Mouse (Mus musculus) forebrain, embryonic 15.5 days (tissue): ENCODE measurements around the gene Gm5868. TPM values are rescaled to one million over a fixed set of nuclear protein-coding genes. Genes with fewer than 3 reads are reported as not detected.
"Not testable (repeated sequence)": the region's sequence is repeated elsewhere in the genome, so short reads cannot be mapped to it uniquely, and the experiment has no call there.

Experiments
- ATAC-seq: fragments of 200-750 bp; cut with Nextera tagmentation; replicated peaks from 2 replicates; pipeline ENCODE4 v1.8.0; 2017; ENCODE audit warnings: mild to moderate bottlenecking, moderate TSS enrichment, moderate library complexity
- H3K27ac ChIP-seq: fragments of 300-500 bp; sonication (generic); replicated peaks from 2 replicates; pipeline ENCODE4 v1.5.1; 2015; ENCODE audit warnings: mild to moderate bottlenecking, inconsistent platforms
- H3K27me3 ChIP-seq: fragments of 300-500 bp; sonication (generic); 2 replicates; pipeline ENCODE4 v1.6.1; 2015; ENCODE audit warnings: inconsistent platforms
- H3K36me3 ChIP-seq: fragments of 300-500 bp; sonication (generic); 2 replicates; pipeline ENCODE4 v1.6.1; 2015; ENCODE audit warnings: mild to moderate bottlenecking, inconsistent platforms
- H3K4me1 ChIP-seq: fragments of 300-500 bp; sonication (generic); 2 replicates; pipeline ENCODE4 v1.6.1; 2015; ENCODE audit warnings: inconsistent platforms
- H3K4me2 ChIP-seq: fragments of 300-500 bp; sonication (generic); replicated peaks from 2 replicates; pipeline ENCODE4 v1.6.1; 2015; ENCODE audit warnings: mild to moderate bottlenecking, inconsistent platforms
- H3K4me3 ChIP-seq: fragments of 300-500 bp; sonication (generic); 2 replicates; pipeline ENCODE4 v1.5.1; 2015; ENCODE audit warnings: mild to moderate bottlenecking, inconsistent platforms
- H3K9ac ChIP-seq: fragments of 300-500 bp; sonication (generic); replicated peaks from 2 replicates; pipeline ENCODE4 v1.6.1; 2015; ENCODE audit warnings: mild to moderate bottlenecking, inconsistent platforms
- H3K9me3 ChIP-seq: fragments of 300-500 bp; sonication (generic); 2 replicates; pipeline ENCODE4 v1.6.1; 2016; ENCODE audit warnings: inconsistent platforms
- WGBS: fragments of 180-500 bp; shearing (Covaris S2); methylation state at CpG from one replicate; pipeline ENCODE4 v1.1.7; 2015; ENCODE audit warnings: mixed read lengths; 5-methylcytosine and 5-hydroxymethylcytosine counted together
- polyA plus RNA-seq: library from polyadenylated mRNA; unstranded; fragments of >200 nt; fragmentation: Nextera tagmentation; extraction: Ambion mirVana; gene quantifications from 2 replicates; pipeline ENCODE4 v1.2.1, GENCODE M21; 2015

The Gm5868 gene
- polyA plus RNA-seq: 2.3 and 2.5 TPM in 2 replicates

DNA sequence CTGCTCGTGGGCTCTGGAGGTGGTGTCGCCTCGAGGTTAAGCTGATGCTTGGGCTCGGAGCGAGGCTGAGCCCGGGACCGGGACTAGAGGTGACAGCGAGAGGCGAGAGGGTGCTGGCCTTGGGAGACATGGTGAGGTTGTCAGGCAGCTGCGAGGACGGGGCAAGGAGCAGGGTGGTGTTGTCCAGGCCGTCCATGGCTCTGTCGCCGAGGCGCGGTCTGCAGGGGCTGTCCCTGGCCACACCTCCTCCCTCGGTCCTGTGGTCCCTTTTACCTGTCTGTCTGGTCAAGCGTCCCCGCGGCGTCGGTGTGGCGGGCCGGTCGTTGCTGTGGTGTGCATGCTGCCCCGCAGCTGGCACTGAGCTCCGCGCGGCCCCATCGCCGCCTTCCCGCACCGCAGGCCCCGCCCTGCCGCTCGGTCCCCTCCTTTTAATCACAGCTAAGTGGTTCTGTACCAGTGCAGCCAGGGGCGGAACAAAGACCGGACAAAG, at the start of gene Gm5868:
Gene Gm5868 (minus strand): TSS at position 360 of the 490 bp plus-strand sequence.
- peak; percentile 90 for ATAC-seq
- Histone ChIP-seq H3K27me3 (no peaks in the 10 kb centered on the region), H3K36me3 (no peaks in the 10 kb centered on the region), H3K4me2 (peak within 1 kb of the TSS; percentile 68), H3K4me3 (peak within 1 kb of the TSS; percentile 39), H3K27ac (no peak within 1 kb of the TSS), H3K4me1 (peaks cover 8% of the 10 kb centered on the region), H3K9ac (peak within 1 kb of the TSS; percentile 27), H3K9me3 (no peaks in the 10 kb centered on the region)
- 3% methylated on average over 38 of the region's 38 CpGs for whole genome bisulfite sequencing

DNA sequence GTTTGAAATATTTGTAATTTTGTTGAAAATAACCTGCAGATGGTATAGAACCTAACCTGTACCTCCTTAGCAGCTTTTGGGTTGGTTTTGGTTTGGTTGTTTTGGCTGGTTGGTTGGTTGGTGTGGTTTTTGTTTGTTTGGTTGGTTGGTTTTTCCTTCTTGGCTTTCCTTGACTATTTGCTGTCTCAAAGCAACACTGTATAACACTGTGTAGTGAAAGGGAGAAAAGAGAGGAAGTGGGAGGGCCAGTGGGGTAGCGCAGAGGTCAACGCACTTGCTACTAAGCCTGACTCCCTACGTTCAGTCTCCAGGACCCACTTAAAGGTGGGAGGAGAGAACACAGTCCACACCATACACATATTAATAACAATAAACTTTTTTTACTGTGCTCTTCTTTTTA, 49.2 kb upstream of the Gm5868 start:
- no peaks in the 10 kb centered on the region for H3K27me3 ChIP-seq
- ATAC-seq: no peak
- no peak overlapping the region for H3K4me3 ChIP-seq
- H3K9ac ChIP-seq: no peak overlapping the region
- H3K9me3 ChIP-seq: no peaks in the 10 kb centered on the region
- H3K27ac ChIP-seq: no peak overlapping the region
- no peaks in the 10 kb centered on the region for H3K4me1 ChIP-seq
- 89% methylated on average over 3 of the region's 3 CpGs for WGBS
- no peak overlapping the region for H3K4me2 ChIP-seq
- H3K36me3 ChIP-seq: no peaks in the 10 kb centered on the region

DNA sequence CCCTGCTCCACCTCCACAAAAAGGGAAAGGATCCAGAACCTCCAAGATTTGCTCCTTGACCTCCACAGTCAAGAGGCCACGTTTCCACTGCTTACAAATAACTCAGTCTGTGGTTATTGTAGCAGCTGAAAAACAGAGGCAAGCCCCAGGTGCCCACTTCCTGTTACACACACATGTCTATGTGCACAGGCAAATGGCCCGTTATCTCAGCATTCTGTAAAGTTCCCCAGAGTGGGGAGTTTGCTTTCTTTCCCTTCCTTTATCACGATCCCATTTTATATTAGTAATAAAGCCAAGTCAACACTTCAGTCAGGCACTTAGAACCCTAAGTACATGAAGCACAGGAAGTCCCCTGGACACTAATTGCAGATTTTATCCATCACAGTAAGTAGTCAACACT, 48.8 kb upstream of the Gm5868 start:
- WGBS: 76% methylated on average over 3 of the region's 3 CpGs
- no peak overlapping the region for H3K27ac ChIP-seq

DNA sequence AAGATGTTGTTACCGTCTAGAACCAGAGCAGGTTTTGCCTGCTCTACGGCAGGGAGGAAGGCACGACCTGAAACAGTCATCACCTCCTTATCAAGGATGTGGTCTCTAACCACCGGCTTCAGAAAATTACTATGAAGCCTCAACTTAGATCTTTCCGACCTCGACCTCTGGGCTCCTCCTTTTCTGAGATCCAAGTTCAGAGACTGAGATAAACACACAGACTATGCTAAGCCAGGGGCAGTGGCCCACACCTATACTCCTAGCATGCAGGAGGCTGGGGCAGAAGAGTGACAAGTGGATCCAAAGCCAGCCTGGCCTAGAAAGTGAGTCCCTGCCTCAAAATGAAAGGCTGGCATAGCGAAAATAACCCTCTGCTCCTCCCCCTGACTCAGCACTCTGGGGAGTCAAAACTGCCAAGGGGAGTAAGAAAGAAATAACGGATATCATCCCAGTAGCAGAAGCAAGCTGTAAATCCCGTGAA, 47.5 kb upstream of the Gm5868 start:
- H3K9me3 ChIP-seq: no peaks in the 10 kb centered on the region
- no peak for ATAC-seq
- no peaks in the 10 kb centered on the region for H3K27me3 ChIP-seq
- no peak overlapping the region for H3K4me3 ChIP-seq
- no peak overlapping the region for H3K4me2 ChIP-seq
- 85% methylated on average over 9 of the region's 9 CpGs for WGBS
- H3K27ac ChIP-seq: no peak overlapping the region
- no peaks in the 10 kb centered on the region for H3K36me3 ChIP-seq
- no peak overlapping the region for H3K9ac ChIP-seq
- H3K4me1 ChIP-seq: no peaks in the 10 kb centered on the region

More for the DNA sequence above, 48.8 kb upstream of the Gm5868 start:
- H3K9ac ChIP-seq: no peak overlapping the region
- H3K4me3 ChIP-seq: no peak overlapping the region
- no peaks in the 10 kb centered on the region for H3K36me3 ChIP-seq
- ATAC-seq: no peak
- H3K4me2 ChIP-seq: no peak overlapping the region
- no peaks in the 10 kb centered on the region for H3K27me3 ChIP-seq
- no peaks in the 10 kb centered on the region for H3K4me1 ChIP-seq
- no peaks in the 10 kb centered on the region for H3K9me3 ChIP-seq

DNA sequence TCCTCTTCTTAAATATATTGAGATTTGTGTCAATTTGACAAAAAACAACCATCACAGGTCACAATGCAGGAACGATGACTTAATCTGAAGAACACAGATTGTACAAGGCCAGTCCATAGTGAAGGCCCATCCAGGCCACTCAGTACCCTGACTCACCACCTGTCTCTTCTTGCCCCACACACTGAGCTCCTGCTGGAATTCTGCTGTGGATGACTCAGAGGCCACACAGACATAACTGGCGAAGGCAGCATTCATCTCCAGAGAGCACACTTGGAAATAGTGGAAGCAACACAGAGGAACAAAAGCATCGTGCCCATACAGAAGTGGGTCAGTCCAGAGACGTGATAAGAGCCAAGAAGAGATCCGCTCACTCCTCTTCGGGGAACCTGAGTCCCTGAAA, 42.7 kb upstream of the Gm5868 start:
- Histone ChIP-seq H3K4me2 (no peak overlapping the region), H3K4me3 (no peak overlapping the region), H3K36me3 (no peaks in the 10 kb centered on the region), H3K9ac (no peak overlapping the region), H3K27ac (no peak overlapping the region), H3K9me3 (no peaks in the 10 kb centered on the region), H3K4me1 (no peaks in the 10 kb centered on the region), H3K27me3 (no peaks in the 10 kb centered on the region)
- no peak for ATAC-seq
- 92% methylated on average over 6 of the region's 6 CpGs for WGBS

DNA sequence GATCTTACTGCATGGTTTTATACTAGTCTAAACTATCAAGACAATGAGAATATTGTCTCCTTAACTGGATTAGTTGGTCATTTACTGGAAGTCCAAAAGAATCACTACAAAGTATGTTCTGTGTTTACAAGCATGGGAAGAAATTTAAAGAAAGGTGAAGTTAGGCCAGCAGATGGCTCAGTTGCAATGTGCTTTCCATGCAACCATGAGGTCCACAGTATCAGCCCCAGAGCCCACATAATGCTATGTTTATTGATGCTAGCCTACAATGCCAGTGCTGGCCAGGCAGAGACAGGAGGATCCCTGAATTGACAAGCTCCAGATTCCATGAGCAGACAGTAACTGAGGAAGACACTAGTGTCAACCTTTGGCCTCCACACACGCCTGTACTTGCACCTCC, 33.7 kb upstream of the Gm5868 start:
- Histone ChIP-seq H3K9ac (no peak overlapping the region), H3K27me3 (no peaks in the 10 kb centered on the region), H3K4me2 (no peak overlapping the region), H3K4me3 (no peak overlapping the region), H3K9me3 (no peaks in the 10 kb centered on the region), H3K36me3 (no peaks in the 10 kb centered on the region), H3K4me1 (no peaks in the 10 kb centered on the region), H3K27ac (no peak overlapping the region)
- no peak for ATAC-seq
- WGBS: 90% methylated on average over 1 of the region's 1 CpGs

DNA sequence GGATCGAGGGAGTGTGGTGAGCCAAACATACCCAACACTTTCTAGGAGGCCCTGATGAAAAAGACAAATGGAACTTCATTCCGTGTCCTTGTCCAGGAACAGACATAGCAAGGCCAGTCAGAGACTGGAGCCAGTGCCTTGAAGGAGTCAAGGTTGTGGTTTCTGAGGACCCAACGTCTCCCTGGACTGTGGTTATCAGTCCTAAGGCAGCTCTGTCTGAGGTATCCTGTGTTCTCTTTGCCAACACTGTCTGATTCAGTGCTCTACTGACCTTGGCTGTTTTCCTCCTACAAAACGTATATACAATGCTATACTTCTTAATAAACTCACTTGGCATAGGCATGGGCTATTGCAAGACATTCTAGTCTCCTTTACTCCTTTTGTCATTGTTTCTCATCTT, 30.1 kb upstream of the Gm5868 start:
- H3K27me3 ChIP-seq: no peaks in the 10 kb centered on the region
- H3K4me3 ChIP-seq: no peak overlapping the region
- H3K36me3 ChIP-seq: no peaks in the 10 kb centered on the region
- ATAC-seq: no peak
- H3K9me3 ChIP-seq: no peaks in the 10 kb centered on the region
- no peak overlapping the region for H3K4me2 ChIP-seq
- H3K4me1 ChIP-seq: no peaks in the 10 kb centered on the region
- H3K9ac ChIP-seq: no peak overlapping the region
- 89% methylated on average over 4 of the region's 4 CpGs for WGBS
- H3K27ac ChIP-seq: no peak overlapping the region

DNA sequence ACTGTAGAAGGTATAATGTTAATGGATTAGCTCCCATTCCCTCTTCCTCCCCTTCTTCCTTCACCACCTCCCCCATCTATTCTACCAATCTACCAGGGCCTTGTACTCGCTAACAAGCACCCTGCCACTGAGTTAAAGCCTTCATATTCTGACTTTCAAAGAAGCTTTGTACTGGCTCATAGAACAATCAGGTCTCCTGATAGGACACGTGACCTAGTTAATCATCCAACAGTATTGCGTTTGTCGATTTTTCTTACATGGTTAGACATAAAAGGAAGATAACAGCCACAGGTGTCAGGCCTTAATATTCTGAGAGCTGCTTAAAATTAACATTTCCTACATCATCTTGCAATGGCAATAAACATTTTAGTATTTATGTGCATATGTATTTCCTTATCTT, 15.8 kb upstream of the Gm5868 start:
- 87% methylated on average over 4 of the region's 4 CpGs for WGBS
- no peak for ATAC-seq

DNA sequence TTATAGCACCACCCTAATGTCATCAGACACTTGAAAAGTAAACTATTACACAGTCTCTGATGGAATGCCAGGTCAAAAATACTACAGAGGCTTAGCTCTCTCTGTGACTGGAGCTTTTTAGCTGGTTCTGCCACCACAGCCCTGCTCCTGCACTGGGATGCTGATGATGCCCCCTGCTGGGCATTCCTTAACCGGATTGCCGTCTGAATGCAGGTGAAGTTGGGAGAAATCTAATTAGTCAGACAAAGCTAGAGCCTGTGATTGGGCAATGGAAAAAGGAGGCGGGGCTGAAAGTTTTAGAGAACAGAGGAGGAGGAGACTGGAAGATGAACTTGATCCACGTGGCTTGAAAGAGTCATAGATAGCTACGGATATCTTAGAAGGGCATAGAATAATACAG, 13.7 kb upstream of the Gm5868 start:
- H3K4me1 ChIP-seq: no peaks in the 10 kb centered on the region
- no peak overlapping the region for H3K4me2 ChIP-seq
- H3K9me3 ChIP-seq: no peaks in the 10 kb centered on the region
- 8% methylated on average over 5 of the region's 5 CpGs for WGBS
- H3K36me3 ChIP-seq: no peaks in the 10 kb centered on the region
- H3K27me3 ChIP-seq: no peaks in the 10 kb centered on the region
- H3K4me3 ChIP-seq: no peak overlapping the region
- no peak overlapping the region for H3K27ac ChIP-seq
- ATAC-seq: no peak
- no peak overlapping the region for H3K9ac ChIP-seq

More for the DNA sequence above, 15.8 kb upstream of the Gm5868 start:
- no peak overlapping the region for H3K4me2 ChIP-seq
- H3K9ac ChIP-seq: no peak overlapping the region
- H3K9me3 ChIP-seq: no peaks in the 10 kb centered on the region
- no peak overlapping the region for H3K4me3 ChIP-seq
- H3K27ac ChIP-seq: no peak overlapping the region
- H3K36me3 ChIP-seq: no peaks in the 10 kb centered on the region
- H3K4me1 ChIP-seq: no peaks in the 10 kb centered on the region
- H3K27me3 ChIP-seq: no peaks in the 10 kb centered on the region

DNA sequence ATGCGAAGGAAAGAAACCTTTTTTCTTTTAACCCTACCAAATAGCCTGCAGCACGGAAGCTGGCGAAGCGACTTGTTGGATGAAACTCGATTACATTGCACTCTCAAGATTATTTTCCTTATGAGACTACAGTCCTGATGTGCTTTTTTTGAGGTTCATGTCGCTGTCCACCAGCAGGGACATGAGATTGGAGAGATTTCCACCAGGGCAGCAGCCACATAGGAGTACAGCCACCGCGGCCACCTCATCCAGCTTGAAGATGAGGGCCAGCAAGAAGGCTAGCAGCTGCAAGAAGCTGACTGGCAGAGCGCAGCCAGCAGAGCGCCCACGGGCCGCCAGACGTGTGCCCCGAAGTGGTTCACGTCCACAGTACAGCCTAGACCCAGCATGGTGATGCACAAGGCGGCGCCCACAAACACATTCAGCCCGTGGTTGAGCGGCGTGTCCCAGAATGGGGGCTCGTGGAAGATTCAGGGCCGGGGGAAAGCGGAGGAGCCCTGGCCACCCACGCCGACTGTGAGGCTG, 622 bp downstream of the Gm5868 start:
- Histone ChIP-seq H3K4me3 (peak overlapping the region; percentile 39), H3K9ac (peak overlapping the region; percentile 27), H3K4me2 (peak overlapping the region; percentile 68)
- not testable (repeated sequence) for H3K4me1 ChIP-seq, H3K9me3 ChIP-seq, H3K36me3 ChIP-seq, H3K27me3 ChIP-seq, H3K27ac ChIP-seq
- 45% methylated on average over 25 of the region's 25 CpGs for WGBS
- peak; percentile 78 for ATAC-seq

DNA sequence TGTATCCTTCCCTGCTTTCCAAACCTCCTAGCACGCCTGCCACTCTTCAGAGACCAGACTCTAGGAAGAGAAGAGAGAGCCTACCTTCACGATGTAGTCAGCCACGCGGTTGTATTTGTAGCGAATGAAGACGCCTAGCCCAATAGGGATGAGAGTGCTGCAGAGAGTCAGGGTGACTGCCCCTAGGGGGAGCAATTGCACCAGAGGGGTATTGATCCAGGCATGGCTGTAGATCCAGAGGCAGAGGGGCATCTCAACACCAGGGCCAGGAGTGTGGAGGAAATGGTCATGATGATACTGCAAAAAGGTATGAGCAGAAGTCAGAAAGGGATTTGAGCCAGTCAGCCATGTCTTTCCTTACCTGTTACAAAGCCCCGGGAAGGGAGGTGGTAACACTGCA, 1.2 kb downstream of the Gm5868 start:
- H3K27me3 ChIP-seq, H3K27ac ChIP-seq, H3K9ac ChIP-seq, H3K4me1 ChIP-seq, ATAC-seq, H3K9me3 ChIP-seq, H3K4me2 ChIP-seq, H3K4me3 ChIP-seq, H3K36me3 ChIP-seq: not testable (repeated sequence)
- 47% methylated on average over 7 of the region's 7 CpGs for WGBS

DNA sequence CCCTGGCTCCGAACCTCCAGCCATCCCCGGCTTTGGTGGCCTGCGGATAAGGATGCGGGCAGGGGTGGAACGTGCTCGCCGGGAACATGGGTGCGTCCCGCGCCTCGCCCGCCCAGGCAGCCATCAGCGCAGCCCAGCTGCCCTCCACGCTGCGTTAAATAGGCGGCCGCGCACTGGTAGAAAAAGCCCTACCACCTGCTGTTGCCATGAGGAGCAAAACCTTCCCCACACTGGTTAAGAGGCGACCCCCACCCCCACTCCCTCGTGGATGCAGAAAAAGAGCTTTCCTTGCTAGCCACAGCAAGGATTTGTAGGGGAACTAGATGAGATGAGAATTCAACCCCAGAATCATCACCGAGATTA, 6.4 kb downstream of the Gm5868 start, which contains the start of gene Zar1:
Gene Zar1 (minus strand): TSS at position 285 of the 363 bp plus-strand sequence.
- not testable (repeated sequence) for H3K27ac ChIP-seq, H3K36me3 ChIP-seq, H3K27me3 ChIP-seq, H3K4me1 ChIP-seq, H3K9me3 ChIP-seq
- ATAC-seq: peak; percentile 71
- 6% methylated on average over 20 of the region's 21 CpGs for WGBS
- H3K9ac ChIP-seq: peak within 1 kb of the TSS; percentile 42
- H3K4me2 ChIP-seq: peak within 1 kb of the TSS; percentile 79
- H3K4me3 ChIP-seq: peak within 1 kb of the TSS; percentile 45
